Mouse (Mus musculus) embryo, embryonic 10.5 days (tissue): ENCODE data around the gene Stk36.

Experiments used
- DNase-seq: peaks from one replicate; pipeline ENCODE4 v3.0.0-alpha.2; 2015; ENCODE audit warnings: low spot score

Stk36 gene

GRCm38 (mm10) chr1:74601267-74601962 is at the start of gene Stk36, which contains the start of gene Rnf25:
TSS of gene Stk36 (plus strand) at chr1:74601445.
TSS of gene Rnf25 (minus strand) at chr1:74601397.
- peak; percentile 97 for DNase-seq

GRCm38 (mm10) chr1:74559061-74559460 is 42.2 kb upstream of the Stk36 start:
- DNase-seq, result no peak

GRCm38 (mm10) chr1:74565834-74566233 is 35.4 kb upstream of the Stk36 start:
- no peak for DNase-seq

- DNase-seq, result no peak
Observed at GRCm38 (mm10) chr1:74569739-74570719, 31.2 kb upstream of the Stk36 start.

- DNase-seq, result no peak
Observed at GRCm38 (mm10) chr1:74582621-74583020, 18.6 kb upstream of the Stk36 start.

GRCm38 (mm10) chr1:74584616-74585398 is 16.4 kb upstream of the Stk36 start:
- no peak for DNase-seq

- DNase-seq, result no peak
Observed at GRCm38 (mm10) chr1:74587233-74587772, 13.9 kb upstream of the Stk36 start.

- peak; percentile 100 for DNase-seq
Observed at GRCm38 (mm10) chr1:74587773-74588445, 13.3 kb upstream of the Stk36 start, which contains the start of the genes Zfp142 and Bcs1l. TSS of gene Zfp142 (minus strand) at chr1:74588246. TSS of gene Bcs1l (plus strand) at chr1:74588289.

- no peak for DNase-seq
Observed at GRCm38 (mm10) chr1:74594434-74594833, 6.8 kb upstream of the Stk36 start.

- no peak for DNase-seq
Observed at GRCm38 (mm10) chr1:74600501-74601266, 561 bp upstream of the Stk36 start.

GRCm38 (mm10) chr1:74624183-74624582 is 22.9 kb downstream of the Stk36 start:
- DNase-seq, result no peak

- no peak for DNase-seq
Observed at GRCm38 (mm10) chr1:74626076-74626475, 24.8 kb downstream of the Stk36 start.

- peak; percentile 53 for DNase-seq
Observed at GRCm38 (mm10) chr1:74628001-74628400, 26.8 kb downstream of the Stk36 start.

- no peak for DNase-seq
Observed at GRCm38 (mm10) chr1:74632734-74633133, 31.5 kb downstream of the Stk36 start.

GRCm38 (mm10) chr1:74643524-74643923 is 42.3 kb downstream of the Stk36 start:
- no peak for DNase-seq

- peak; percentile 58 for DNase-seq
Observed at GRCm38 (mm10) chr1:74643926-74644325, 42.7 kb downstream of the Stk36 start.

GRCm38 (mm10) chr1:74661448-74662195 is 60.4 kb downstream of the Stk36 start, which contains the start of gene Ttll4:
TSS of gene Ttll4 (plus strand) at chr1:74661745.
- DNase-seq, result peak; percentile 99

- DNase-seq, result peak; percentile 46
Observed at GRCm38 (mm10) chr1:74662253-74662865, 61.1 kb downstream of the Stk36 start.

GRCm38 (mm10) chr1:74665153-74665552 is 63.9 kb downstream of the Stk36 start:
- no peak for DNase-seq
